Mouse (Mus musculus): Measurements from ENCODE around the gene Plagl2. TPM values are rescaled to one million over a fixed set of nuclear protein-coding genes. Genes with fewer than 3 reads are reported as not detected.
"Not testable (repeated sequence)": the region's sequence is repeated elsewhere in the genome, so short reads cannot be mapped to it uniquely, and the experiment has no call there.

Gene Plagl2
- 1 to 10 TPM; 4.6 to 5.2 TPM for total RNA-seq (2021)

GRCm38 (mm10) chr2:153241250-153242014 is at the start of gene Plagl2, which contains the start of gene Pofut1:
Plagl2 (minus strand) TSS chr2:153241426.
Pofut1 (plus strand) TSS chr2:153241533.
- peak; percentile 73 to 94 for DNase-seq (ENCODE audit: extremely low spot score in 1 of 2, low spot score in 2 of 2)
- intact Hi-C loops (cut with DNase I): no loop called here

GRCm38 (mm10) chr2:153287835-153288234 is 46.6 kb upstream of the Plagl2 start:
- DNase-seq (ENCODE audit: extremely low spot score in 1 of 2, low spot score in 2 of 2): peak in 1 of 2 experiments; percentile 72
- intact Hi-C loops (cut with DNase I): no loop called here

- intact Hi-C loops (cut with DNase I): no loop called here
- no peak for DNase-seq (ENCODE audit: extremely low spot score in 1 of 2, low spot score in 2 of 2)
Measured at GRCm38 (mm10) chr2:153286524-153286923, 45.3 kb upstream of the Plagl2 start.

- intact Hi-C loops (cut with DNase I): no loop called here
- no peak for DNase-seq (ENCODE audit: extremely low spot score in 1 of 2, low spot score in 2 of 2)
Measured at GRCm38 (mm10) chr2:153283919-153284318, 42.7 kb upstream of the Plagl2 start.

GRCm38 (mm10) chr2:153278357-153278756 is 37.1 kb upstream of the Plagl2 start:
- DNase-seq (ENCODE audit: extremely low spot score in 1 of 2, low spot score in 2 of 2): no peak
- intact Hi-C loops (cut with DNase I): no loop called here

- intact Hi-C loops (cut with DNase I); DNase-seq (ENCODE audit: extremely low spot score in 1 of 2, low spot score in 2 of 2): not testable (repeated sequence)
Measured at GRCm38 (mm10) chr2:153276846-153277245, 35.6 kb upstream of the Plagl2 start.

- intact Hi-C loops (cut with DNase I): no loop called here
- no peak for DNase-seq (ENCODE audit: extremely low spot score in 1 of 2, low spot score in 2 of 2)
Measured at GRCm38 (mm10) chr2:153276440-153276839, 35.2 kb upstream of the Plagl2 start.

GRCm38 (mm10) chr2:153275577-153275976 is 34.4 kb upstream of the Plagl2 start:
- intact Hi-C loops (cut with DNase I); DNase-seq (ENCODE audit: extremely low spot score in 1 of 2, low spot score in 2 of 2): not testable (repeated sequence)

- intact Hi-C loops (cut with DNase I): no loop called here
- DNase-seq (ENCODE audit: extremely low spot score in 1 of 2, low spot score in 2 of 2): no peak
Measured at GRCm38 (mm10) chr2:153274919-153275247, 33.7 kb upstream of the Plagl2 start.

- DNase-seq (ENCODE audit: extremely low spot score in 1 of 2, low spot score in 2 of 2); intact Hi-C loops (cut with DNase I): not testable (repeated sequence)
Measured at GRCm38 (mm10) chr2:153274200-153274918, 33.1 kb upstream of the Plagl2 start.

GRCm38 (mm10) chr2:153270231-153270915 is 29.1 kb upstream of the Plagl2 start:
- intact Hi-C loops (cut with DNase I); DNase-seq (ENCODE audit: extremely low spot score in 1 of 2, low spot score in 2 of 2): not testable (repeated sequence)

GRCm38 (mm10) chr2:153267331-153267730 is 26.1 kb upstream of the Plagl2 start:
- DNase-seq (ENCODE audit: extremely low spot score in 1 of 2, low spot score in 2 of 2): no peak
- intact Hi-C loops (cut with DNase I): no loop called here

GRCm38 (mm10) chr2:153263053-153263452 is 21.8 kb upstream of the Plagl2 start:
- DNase-seq (ENCODE audit: extremely low spot score in 1 of 2, low spot score in 2 of 2): no peak
- intact Hi-C loops (cut with DNase I): no loop called here

- DNase-seq (ENCODE audit: extremely low spot score in 1 of 2, low spot score in 2 of 2): no peak
- intact Hi-C loops (cut with DNase I): no loop called here
Measured at GRCm38 (mm10) chr2:153259864-153260674, 18.8 kb upstream of the Plagl2 start.

- no peak for DNase-seq (ENCODE audit: extremely low spot score in 1 of 2, low spot score in 2 of 2)
- intact Hi-C loops (cut with DNase I): no loop called here
Measured at GRCm38 (mm10) chr2:153259030-153259863, 18.0 kb upstream of the Plagl2 start.

GRCm38 (mm10) chr2:153256604-153257003 is 15.4 kb upstream of the Plagl2 start:
- intact Hi-C loops (cut with DNase I): no loop called here

GRCm38 (mm10) chr2:153249751-153250150 is 8.5 kb upstream of the Plagl2 start:
- DNase-seq (ENCODE audit: extremely low spot score in 1 of 2, low spot score in 2 of 2): no peak
- intact Hi-C loops (cut with DNase I): no loop called here

More at GRCm38 (mm10) chr2:153256604-153257003, 15.4 kb upstream of the Plagl2 start:
- no peak for DNase-seq (ENCODE audit: extremely low spot score in 1 of 2, low spot score in 2 of 2)

- intact Hi-C loops (cut with DNase I): no loop called here
Measured at GRCm38 (mm10) chr2:153242156-153242555, 930 bp upstream of the Plagl2 start.

More at GRCm38 (mm10) chr2:153242156-153242555, 930 bp upstream of the Plagl2 start:
- DNase-seq (ENCODE audit: extremely low spot score in 1 of 2, low spot score in 2 of 2): no peak
